Mouse (Mus musculus): ENCODE results near the gene Wfdc12.

DNA sequence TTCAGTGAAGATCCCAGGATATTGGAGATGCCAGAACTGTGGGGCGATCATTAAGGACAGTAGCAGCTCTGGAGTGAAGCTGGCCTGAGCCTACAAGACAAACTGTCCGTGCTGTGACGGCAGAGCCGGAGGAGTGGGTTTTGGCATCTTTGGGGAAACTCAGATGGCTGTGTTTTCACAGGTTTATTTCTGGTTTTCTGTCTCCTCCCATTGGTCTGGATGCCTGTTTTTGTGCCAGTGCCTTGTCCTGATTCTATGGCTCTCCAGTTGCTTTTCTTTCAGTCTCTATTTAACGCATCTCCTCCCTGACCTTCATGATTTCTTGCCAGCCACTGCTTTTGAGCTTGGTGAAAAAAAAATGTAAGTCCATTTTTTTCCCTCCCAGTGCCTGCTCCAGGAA is 22.3 kb upstream of the Wfdc12 start:
- TF ChIP-seq CTCF (IDR thresholded peaks at IDR 0.05; ENCODE audit: borderline replicate concordance, control insufficient read depth, extremely low read depth, insufficient read depth, low read length, poor library complexity) (no peak), POLR2A (IDR thresholded peaks at IDR 0.05; ENCODE audit: control insufficient read depth, extremely low read depth, insufficient read depth, low read length, poor library complexity) (no peak)
